Mouse (Mus musculus) liver, embryonic 12.5 days (tissue): ENCODE measurements around the gene Ank2. TPM values are rescaled to one million over a fixed set of nuclear protein-coding genes. Genes with fewer than 3 reads are reported as not detected.

ENCODE experiments used
- ATAC-seq: fragments of 200-750 bp; cut with Nextera tagmentation; 2 replicates; pipeline ENCODE4 v1.8.0; 2017; ENCODE audit warnings: moderate number of reproducible peaks, mild to moderate bottlenecking, moderate library complexity
- H3K27ac ChIP-seq: fragments of 300-500 bp; sonication (generic); 2 replicates; pipeline ENCODE4 v1.5.1; 2016; ENCODE audit warnings: mild to moderate bottlenecking
- H3K27me3 ChIP-seq: fragments of 300-500 bp; sonication (generic); replicated peaks from 2 replicates; pipeline ENCODE4 v1.6.1; 2016; ENCODE audit warnings: mild to moderate bottlenecking, moderate library complexity
- H3K36me3 ChIP-seq: fragments of 300-500 bp; sonication (generic); 2 replicates; pipeline ENCODE4 v1.6.1; 2016; ENCODE audit warnings: mild to moderate bottlenecking, moderate library complexity
- H3K4me1 ChIP-seq: fragments of 300-500 bp; sonication (generic); 2 replicates; pipeline ENCODE4 v1.6.1; 2016
- H3K4me2 ChIP-seq: fragments of 300-500 bp; sonication (generic); 2 replicates; pipeline ENCODE4 v1.6.1; 2016; ENCODE audit warnings: mild to moderate bottlenecking, moderate library complexity
- H3K4me3 ChIP-seq: fragments of 300-500 bp; sonication (generic); 2 replicates; pipeline ENCODE4 v1.5.1; 2016; ENCODE audit warnings: mild to moderate bottlenecking, moderate library complexity
- H3K9ac ChIP-seq: fragments of 300-500 bp; sonication (generic); 2 replicates; pipeline ENCODE4 v1.6.1; 2016; ENCODE audit warnings: mild to moderate bottlenecking, moderate library complexity
- H3K9me3 ChIP-seq: fragments of 300-500 bp; sonication (generic); replicated peaks from 2 replicates; pipeline ENCODE4 v1.6.1; 2016; ENCODE audit warnings: mild to moderate bottlenecking, moderate library complexity
- WGBS: fragments of 180-500 bp; shearing (Covaris S2); methylation state at CpG from one replicate; pipeline ENCODE4 v1.1.7; 2016; ENCODE audit not compliant: insufficient replicate concordance; 5-methylcytosine and 5-hydroxymethylcytosine counted together
- polyA plus RNA-seq: library from polyadenylated mRNA; unstranded; fragments of >200 nt; fragmentation: Nextera tagmentation; extraction: Ambion mirVana; gene quantifications from 2 replicates; pipeline ENCODE4 v1.2.1, GENCODE M21; 2016

Gene Ank2
- polyA plus RNA-seq, 1 experiment from 2014 or later = 9.0 TPM

DNA sequence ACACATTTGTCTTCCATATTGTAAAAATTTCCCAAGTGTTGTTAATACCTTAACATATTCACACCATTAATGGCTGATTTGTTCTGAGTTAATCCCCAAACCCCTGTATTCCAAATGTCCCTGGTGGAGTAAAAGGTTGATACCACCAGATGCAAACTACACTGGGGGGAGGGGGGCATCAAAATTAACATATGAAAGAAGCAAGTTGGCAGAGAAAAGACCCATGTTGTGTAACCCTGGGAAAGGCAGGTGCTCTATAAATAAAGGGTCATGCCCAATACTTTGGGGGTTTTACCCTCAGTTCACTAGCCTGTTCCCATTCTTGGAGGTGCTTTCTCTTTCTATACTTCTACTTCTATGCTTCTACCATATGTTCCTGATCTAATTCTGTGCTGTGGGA lies 198.4 kb downstream of the Ank2 start:
- Histone ChIP-seq H3K27me3 (no peaks in the 10 kb centered on the region), H3K9me3 (no peaks in the 10 kb centered on the region), H3K27ac (no peak overlapping the region), H3K4me2 (no peak overlapping the region), H3K36me3 (no peaks in the 10 kb centered on the region), H3K4me1 (no peaks in the 10 kb centered on the region), H3K9ac (no peak overlapping the region), H3K4me3 (no peak overlapping the region)
- ATAC-seq = no peak

DNA sequence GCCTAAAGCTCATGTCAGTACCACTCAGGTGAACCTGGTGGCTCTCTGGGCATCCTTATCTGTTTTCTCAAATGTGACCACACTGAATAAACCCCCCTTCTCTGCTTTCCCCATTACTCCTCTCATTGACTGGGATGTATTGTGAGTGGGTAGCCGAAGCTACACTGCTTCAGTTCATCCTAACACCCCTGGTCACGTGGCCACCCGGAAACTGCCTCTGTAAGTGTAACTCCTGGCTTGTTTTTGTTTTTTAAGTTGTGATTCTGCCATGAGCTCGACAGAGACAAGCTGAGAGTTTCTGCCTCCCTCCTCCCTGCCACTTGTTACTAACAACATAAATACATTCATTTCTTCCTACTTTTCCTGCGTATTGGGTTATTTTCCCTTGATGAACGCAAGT lies 203.2 kb downstream of the Ank2 start:
- H3K4me2 ChIP-seq = no peak overlapping the region
- no peak overlapping the region for H3K27ac ChIP-seq
- no peaks in the 10 kb centered on the region for H3K36me3 ChIP-seq
- H3K4me3 ChIP-seq = no peak overlapping the region
- 57% methylated on average over 6 of the region's 6 CpGs for WGBS
- no peaks in the 10 kb centered on the region for H3K9me3 ChIP-seq
- no peak for ATAC-seq
- no peak overlapping the region for H3K9ac ChIP-seq
- no peaks in the 10 kb centered on the region for H3K4me1 ChIP-seq
- no peaks in the 10 kb centered on the region for H3K27me3 ChIP-seq

DNA sequence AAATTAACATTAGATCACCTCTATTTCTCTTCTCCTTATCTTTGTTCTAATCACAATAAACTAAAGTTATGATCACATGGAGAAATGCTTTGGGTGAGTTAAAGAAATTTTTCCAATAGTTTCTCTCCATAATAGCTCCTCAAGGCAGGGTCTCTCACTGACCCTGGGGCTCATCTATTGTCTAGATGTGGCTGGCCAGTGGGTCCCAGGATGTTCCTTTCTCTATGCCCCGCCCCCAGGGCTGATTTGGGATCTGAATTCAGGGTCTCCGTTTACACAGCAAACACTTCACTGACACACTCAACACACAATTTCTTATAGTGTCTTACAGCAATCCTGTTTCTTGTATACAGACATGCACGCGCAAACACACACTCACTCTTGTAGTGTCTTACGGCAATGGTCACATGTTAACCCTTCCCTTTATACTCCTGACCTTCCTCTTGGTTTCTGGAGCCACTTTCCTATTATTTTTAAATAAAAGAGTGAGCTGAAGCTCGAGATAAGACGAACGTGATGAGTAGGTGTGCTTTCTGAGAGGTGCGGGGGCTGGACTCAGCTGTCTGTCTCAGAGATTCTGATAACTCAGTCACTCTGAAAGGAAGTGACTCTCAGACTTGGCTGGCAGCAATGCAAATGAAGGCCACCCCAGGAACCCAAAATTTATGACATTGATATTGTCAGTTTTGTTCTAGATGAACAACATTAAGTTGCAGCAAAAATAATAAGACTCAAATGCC lies 204.4 kb downstream of the Ank2 start:
- Histone ChIP-seq H3K4me2 (no peak overlapping the region), H3K9ac (no peak overlapping the region), H3K4me3 (no peak overlapping the region), H3K27me3 (no peaks in the 10 kb centered on the region), H3K9me3 (no peaks in the 10 kb centered on the region), H3K36me3 (no peaks in the 10 kb centered on the region), H3K4me1 (no peaks in the 10 kb centered on the region), H3K27ac (no peak overlapping the region)
- WGBS = 46% methylated on average over 9 of the region's 9 CpGs
- no peak for ATAC-seq

DNA sequence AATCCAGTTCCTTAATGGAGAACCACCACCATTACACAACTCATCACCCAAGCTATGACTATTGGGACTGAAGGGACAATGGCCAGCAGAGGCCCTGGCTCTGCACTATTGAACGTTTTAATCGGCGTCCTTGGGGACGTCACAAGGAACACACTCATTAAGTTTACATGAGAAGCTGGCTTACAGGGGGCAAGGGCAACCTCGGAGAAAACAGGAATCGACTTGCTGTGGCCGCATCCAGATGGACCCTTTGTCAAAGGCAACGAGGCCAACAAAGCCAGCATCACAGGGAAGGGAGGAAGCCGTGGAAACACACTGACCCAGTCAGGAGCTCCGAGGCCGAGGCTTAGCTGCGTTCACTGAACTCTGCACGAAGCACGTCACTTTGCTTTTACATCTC lies 205.1 kb downstream of the Ank2 start:
- Histone ChIP-seq H3K9me3 (no peaks in the 10 kb centered on the region), H3K4me2 (no peak overlapping the region), H3K36me3 (no peaks in the 10 kb centered on the region), H3K27ac (no peak overlapping the region), H3K4me1 (no peaks in the 10 kb centered on the region), H3K9ac (no peak overlapping the region), H3K4me3 (no peak overlapping the region), H3K27me3 (no peaks in the 10 kb centered on the region)
- WGBS = 77% methylated on average over 14 of the region's 14 CpGs
- ATAC-seq = no peak

DNA sequence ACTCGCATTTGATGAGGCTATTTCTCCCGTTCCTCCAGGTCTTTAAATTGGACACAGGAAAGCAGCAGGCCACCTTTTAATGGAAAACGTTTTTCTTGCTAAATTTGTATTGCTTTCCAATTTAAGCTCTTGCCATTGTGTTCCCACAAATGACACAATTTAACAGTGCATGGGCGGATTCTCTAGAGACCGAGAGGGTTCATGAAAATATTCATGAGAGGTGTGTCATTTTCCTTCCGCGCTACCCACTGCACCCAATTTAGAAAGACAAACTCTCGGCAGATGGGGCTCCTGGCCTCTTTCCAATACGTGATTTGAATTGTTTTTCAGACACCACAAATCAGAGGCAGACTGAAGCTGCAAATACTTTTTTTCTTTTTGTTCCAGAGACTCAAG lies 205.7 kb downstream of the Ank2 start:
- ATAC-seq = no peak
- 73% methylated on average over 9 of the region's 9 CpGs for WGBS
- Histone ChIP-seq H3K27me3 (no peaks in the 10 kb centered on the region), H3K4me1 (no peaks in the 10 kb centered on the region), H3K9ac (no peak overlapping the region), H3K27ac (no peak overlapping the region), H3K4me3 (no peak overlapping the region), H3K4me2 (no peak overlapping the region), H3K9me3 (no peaks in the 10 kb centered on the region), H3K36me3 (no peaks in the 10 kb centered on the region)

DNA sequence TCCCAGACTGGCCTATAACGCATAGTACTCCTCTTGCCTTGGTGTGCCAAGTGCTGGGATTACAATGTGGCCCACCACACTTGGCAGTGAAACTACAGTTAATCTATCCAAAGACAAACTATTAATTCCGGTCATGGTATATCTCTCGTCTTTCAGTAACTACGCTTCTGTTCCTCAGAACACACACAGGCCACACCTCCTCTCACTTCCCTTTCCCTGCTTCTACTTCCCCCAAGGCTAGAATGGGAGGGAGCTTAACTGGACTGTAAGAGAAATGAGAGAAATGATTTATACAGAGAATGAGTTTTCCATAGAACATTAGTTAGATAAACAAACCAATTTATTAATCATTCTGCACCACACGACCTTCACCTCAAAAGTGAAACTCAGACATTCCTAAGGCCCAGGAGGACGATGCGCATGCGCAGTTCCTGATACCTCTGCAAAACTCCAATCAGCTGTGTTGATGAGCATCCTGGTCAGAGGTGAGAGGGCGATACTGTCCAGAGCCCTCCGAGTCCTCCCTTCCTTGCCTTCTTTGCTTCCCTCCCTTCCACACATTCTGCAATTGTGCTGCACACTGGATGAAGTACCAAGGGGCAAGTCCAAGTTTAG lies 206.2 kb downstream of the Ank2 start:
- Histone ChIP-seq H3K4me2 (no peak overlapping the region), H3K9me3 (no peaks in the 10 kb centered on the region), H3K4me1 (no peaks in the 10 kb centered on the region), H3K36me3 (no peaks in the 10 kb centered on the region), H3K4me3 (no peak overlapping the region), H3K27ac (no peak overlapping the region), H3K9ac (no peak overlapping the region), H3K27me3 (no peaks in the 10 kb centered on the region)
- WGBS = 73% methylated on average over 10 of the region's 10 CpGs
- ATAC-seq = no peak

DNA sequence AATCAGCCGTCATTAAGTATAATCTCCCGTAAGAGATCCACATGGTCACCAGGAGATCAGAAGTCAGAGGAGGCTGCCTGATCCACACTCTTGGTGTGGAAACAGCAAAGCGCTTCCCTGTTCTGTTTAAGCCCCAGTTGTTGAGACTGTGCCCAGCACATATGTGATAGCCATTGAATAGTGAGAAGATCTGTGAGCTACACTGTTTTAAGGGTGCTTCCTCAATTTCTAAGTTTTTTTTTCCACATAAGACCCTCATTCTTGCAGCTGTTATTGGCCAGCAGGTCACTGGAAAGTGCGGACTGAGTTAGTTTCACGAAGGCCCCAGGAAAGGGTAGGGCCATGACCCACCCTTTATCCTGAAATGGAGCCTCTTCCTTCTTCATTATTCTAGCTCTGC lies 216.9 kb downstream of the Ank2 start:
- no peak for ATAC-seq
- Histone ChIP-seq H3K9me3 (no peaks in the 10 kb centered on the region), H3K4me2 (no peak overlapping the region), H3K27me3 (no peaks in the 10 kb centered on the region), H3K4me3 (no peak overlapping the region), H3K27ac (no peak overlapping the region), H3K36me3 (no peaks in the 10 kb centered on the region), H3K4me1 (no peaks in the 10 kb centered on the region), H3K9ac (no peak overlapping the region)
- WGBS = 73% methylated on average over 5 of the region's 5 CpGs

DNA sequence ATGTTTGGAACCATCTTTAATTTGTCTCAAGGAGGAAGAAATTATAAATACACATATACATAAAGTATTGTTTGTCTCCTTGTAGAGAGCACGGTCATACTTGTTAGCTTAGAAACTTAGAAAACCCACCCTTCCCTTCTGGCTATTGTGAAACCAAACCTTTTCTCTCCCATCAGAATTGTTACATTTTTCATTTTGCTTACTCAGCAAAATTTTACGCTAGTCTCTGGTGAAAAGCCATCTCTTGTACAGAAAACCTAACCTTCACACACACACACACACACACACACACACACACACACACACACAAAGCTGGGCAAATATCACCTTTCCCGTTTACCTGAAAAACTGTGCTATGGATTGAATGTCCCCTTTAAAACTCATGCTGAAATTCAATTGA lies 217.8 kb downstream of the Ank2 start:
- no peak overlapping the region for H3K9ac ChIP-seq
- no peak overlapping the region for H3K27ac ChIP-seq
- 80% methylated on average over 3 of the region's 3 CpGs for WGBS
- no peaks in the 10 kb centered on the region for H3K27me3 ChIP-seq
- H3K4me1 ChIP-seq = no peaks in the 10 kb centered on the region
- H3K9me3 ChIP-seq = no peaks in the 10 kb centered on the region
- no peak overlapping the region for H3K4me2 ChIP-seq
- no peaks in the 10 kb centered on the region for H3K36me3 ChIP-seq
- no peak for ATAC-seq
- no peak overlapping the region for H3K4me3 ChIP-seq

DNA sequence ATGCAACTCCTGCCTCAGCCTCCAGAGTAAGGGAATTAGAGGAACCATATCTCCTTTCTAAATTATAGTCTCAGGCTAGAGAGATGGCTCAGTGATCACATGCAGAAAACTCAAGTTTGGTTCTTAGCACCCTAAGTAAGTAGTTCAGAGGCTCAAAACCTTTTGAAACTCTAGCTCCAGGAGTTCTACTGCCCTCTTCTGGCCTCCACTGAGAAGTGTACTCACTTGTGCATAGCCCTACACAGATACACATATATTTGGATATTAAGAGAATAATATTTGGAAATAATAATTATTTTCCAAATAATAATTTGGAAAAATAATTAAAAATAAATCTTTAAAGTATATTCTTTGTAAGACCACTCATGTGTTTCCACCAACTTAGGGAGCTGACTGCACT lies 218.8 kb downstream of the Ank2 start:
- H3K9me3 ChIP-seq = no peaks in the 10 kb centered on the region
- no peak for ATAC-seq
- H3K36me3 ChIP-seq = no peaks in the 10 kb centered on the region

DNA sequence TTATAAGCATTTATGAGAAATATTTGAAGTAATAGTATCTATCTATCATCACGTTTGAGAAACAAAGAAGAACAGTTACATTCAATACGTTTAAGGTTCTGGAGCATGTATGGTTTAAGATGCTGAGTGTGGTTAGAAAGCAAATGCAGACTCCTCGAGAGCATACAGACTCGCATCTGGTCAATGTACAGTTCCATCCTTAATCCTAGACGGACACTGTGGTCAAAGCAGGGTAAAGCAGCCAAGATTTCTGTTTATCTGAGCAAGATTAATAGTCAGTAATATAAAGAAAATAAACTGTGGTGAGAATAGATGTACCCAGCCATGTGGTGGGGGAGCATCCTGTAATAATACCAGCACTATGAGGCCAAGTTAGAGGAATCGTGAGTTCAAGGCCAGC lies 223.2 kb downstream of the Ank2 start:
- WGBS = 61% methylated on average over 6 of the region's 6 CpGs
- Histone ChIP-seq H3K36me3 (no peaks in the 10 kb centered on the region), H3K4me3 (no peak overlapping the region), H3K4me1 (no peaks in the 10 kb centered on the region), H3K9ac (no peak overlapping the region), H3K9me3 (no peaks in the 10 kb centered on the region), H3K4me2 (no peak overlapping the region), H3K27me3 (no peaks in the 10 kb centered on the region), H3K27ac (no peak overlapping the region)
- ATAC-seq = no peak

More for the DNA sequence above, 218.8 kb downstream of the Ank2 start:
- no peak overlapping the region for H3K4me3 ChIP-seq
- no peak overlapping the region for H3K9ac ChIP-seq
- H3K4me1 ChIP-seq = no peaks in the 10 kb centered on the region
- no peak overlapping the region for H3K27ac ChIP-seq
- no peak overlapping the region for H3K4me2 ChIP-seq
- H3K27me3 ChIP-seq = no peaks in the 10 kb centered on the region

DNA sequence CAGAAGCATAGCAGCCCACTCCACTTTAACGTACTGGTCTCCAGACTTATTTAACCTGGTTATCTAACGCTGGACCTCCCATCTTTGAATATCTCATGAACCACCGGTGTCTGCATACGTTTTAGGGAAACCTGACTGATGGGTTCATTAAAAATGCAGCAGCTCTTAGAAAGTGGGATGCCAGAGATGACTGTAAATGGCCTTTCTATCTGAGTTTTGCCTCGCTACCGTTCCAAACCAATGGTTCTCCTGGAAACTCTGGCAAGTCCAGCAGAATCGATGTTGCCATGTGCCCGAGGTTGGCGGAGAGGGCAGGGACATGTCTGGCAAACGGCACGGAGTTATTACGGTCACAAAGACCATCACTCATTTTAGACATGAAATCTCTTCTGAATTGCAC lies 226.3 kb downstream of the Ank2 start:
- Histone ChIP-seq H3K27ac (no peak overlapping the region), H3K4me3 (no peak overlapping the region), H3K9me3 (no peaks in the 10 kb centered on the region), H3K4me2 (no peak overlapping the region), H3K36me3 (no peaks in the 10 kb centered on the region), H3K4me1 (no peaks in the 10 kb centered on the region), H3K9ac (no peak overlapping the region), H3K27me3 (no peaks in the 10 kb centered on the region)
- 75% methylated on average over 12 of the region's 12 CpGs for WGBS
- ATAC-seq = no peak

DNA sequence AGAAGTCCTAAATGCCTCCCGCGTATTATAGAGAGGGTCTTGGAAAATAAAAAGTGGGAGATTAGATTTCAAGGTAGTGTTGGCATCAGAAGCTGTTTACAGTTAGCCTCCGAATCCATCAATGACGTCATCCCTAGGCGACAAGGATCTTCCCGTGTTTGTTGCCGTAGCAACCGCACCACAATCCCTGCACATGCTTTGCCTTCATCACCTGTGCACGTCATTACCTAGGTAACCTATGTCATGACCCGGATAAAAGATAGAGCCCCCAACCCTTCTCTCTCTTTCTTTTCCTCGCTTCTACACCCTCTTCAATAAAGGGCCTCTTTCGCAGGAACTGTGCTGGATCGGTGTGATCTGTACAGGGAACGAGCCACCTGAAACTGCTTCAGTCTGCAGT lies 229.5 kb downstream of the Ank2 start:
- no peaks in the 10 kb centered on the region for H3K9me3 ChIP-seq
- no peak overlapping the region for H3K27ac ChIP-seq
- WGBS = 79% methylated on average over 14 of the region's 14 CpGs
- H3K4me1 ChIP-seq = no peaks in the 10 kb centered on the region
- ATAC-seq = no peak
- no peak overlapping the region for H3K4me2 ChIP-seq
- H3K27me3 ChIP-seq = no peaks in the 10 kb centered on the region
- no peak overlapping the region for H3K9ac ChIP-seq
- H3K4me3 ChIP-seq = no peak overlapping the region
- H3K36me3 ChIP-seq = no peaks in the 10 kb centered on the region

DNA sequence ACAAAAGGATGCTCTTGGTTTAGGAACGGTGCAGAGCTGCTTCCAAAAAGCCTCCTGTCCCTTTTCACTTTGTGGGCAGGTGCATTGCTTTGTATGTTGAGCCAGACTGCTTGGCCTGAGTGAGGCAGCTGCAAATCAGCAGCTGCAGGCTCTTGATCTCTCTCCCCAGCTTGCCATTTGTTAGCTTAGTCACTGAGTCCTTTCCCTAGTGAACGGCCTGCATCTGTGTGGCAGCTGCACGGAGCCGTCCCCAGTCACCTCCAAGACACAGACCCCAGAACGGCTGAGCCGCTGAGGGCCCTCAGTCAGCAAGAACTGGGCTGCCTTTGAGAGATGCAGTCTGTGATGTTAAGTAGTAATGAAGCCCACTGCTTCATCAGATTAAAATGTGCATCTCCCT lies 231.3 kb downstream of the Ank2 start:
- ATAC-seq = no peak
- 77% methylated on average over 6 of the region's 6 CpGs for WGBS
- no peaks in the 10 kb centered on the region for H3K36me3 ChIP-seq
- H3K9me3 ChIP-seq = no peaks in the 10 kb centered on the region
- no peak overlapping the region for H3K9ac ChIP-seq
- H3K4me1 ChIP-seq = no peaks in the 10 kb centered on the region
- no peak overlapping the region for H3K4me2 ChIP-seq
- no peak overlapping the region for H3K4me3 ChIP-seq
- H3K27ac ChIP-seq = no peak overlapping the region
- no peaks in the 10 kb centered on the region for H3K27me3 ChIP-seq
